8 mouse cellular contexts compared by ENCODE assay signal in the genomic region with DNA sequence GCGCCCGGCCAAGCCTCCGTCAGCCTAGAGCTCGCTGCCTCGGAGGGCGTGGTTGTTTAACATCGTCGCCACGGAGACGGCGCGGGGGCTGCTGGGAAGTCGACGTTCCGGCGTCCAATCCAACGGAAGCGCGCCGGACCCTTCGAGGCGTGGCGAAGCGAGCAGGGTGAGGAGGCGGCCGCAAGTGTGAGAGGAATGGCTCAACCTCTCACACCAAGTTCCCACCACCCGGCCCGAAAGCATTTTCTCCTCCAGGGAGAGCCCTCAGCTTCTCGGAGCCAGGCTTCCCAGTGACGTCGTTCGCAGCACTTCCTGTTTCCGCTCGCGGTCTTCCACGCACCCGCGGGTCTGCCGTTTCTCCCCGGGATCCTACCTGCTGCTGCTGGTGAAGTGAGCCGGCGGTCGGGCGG. TPM values are rescaled to one million over a fixed set of nuclear protein-coding genes. Genes with fewer than 3 reads are reported as not detected.
DNase-seq lines count a peak whose midpoint lies in the region; ATAC-seq and TF ChIP-seq lines count a peak whose summit lies in the region.

A gene (plus strand): TSS at position 175 of the 410 bp plus-strand sequence.
A gene (minus strand): TSS at position 307 of the 410 bp plus-strand sequence.

- DNase-seq in CD4-positive helper T cell, adult 2 months (ENCODE audit: low read depth, low spot score) = peak; percentile 94
- peak; percentile 71 for DNase-seq in brain, embryonic 18.5 days (ENCODE audit: low read depth, low spot score)
- peak; percentile 96 for DNase-seq in kidney, postnatal 0 days (ENCODE audit: low spot score)
- DNase-seq in liver, embryonic 11.5 days (ENCODE audit: low spot score) = peak; percentile 92
- peak; percentile 95 for DNase-seq in naive thymus-derived CD4-positive, alpha-beta T cell, adult 2 months (ENCODE audit: low read depth)

- peaks cover 29% of the 10 kb centered on the region for H3K4me1 ChIP-seq in heart, embryonic 12.5 days (replicated peaks)
- H3K4me1 ChIP-seq in kidney, postnatal 0 days (replicated peaks; ENCODE audit: insufficient read depth, low read length) = peaks cover 17% of the 10 kb centered on the region; the same call in 1 of the 2 replicates
- H3K4me1 ChIP-seq in liver, embryonic 11.5 days (replicated peaks; ENCODE audit: control insufficient read depth, insufficient read depth, low read length) = peaks cover 5% of the 10 kb centered on the region
- 0 out of 2 replicates have a peak, but pooled peaks cover 3% of the 10 kb centered on the region for H3K4me1 ChIP-seq in stomach, embryonic 14.5 days (ENCODE audit: control insufficient read depth, insufficient read depth, low read length)

- H3K4me2 ChIP-seq in heart, embryonic 12.5 days = peak within 1 kb of the TSS; percentile 75
- peak within 1 kb of the TSS; percentile 63 for H3K4me2 ChIP-seq in kidney, postnatal 0 days (ENCODE audit: low read length)
- peak within 1 kb of the TSS; percentile 86 for H3K4me2 ChIP-seq in liver, embryonic 11.5 days
- peak within 1 kb of the TSS; percentile 69 for H3K4me2 ChIP-seq in stomach, embryonic 14.5 days (replicated peaks; ENCODE audit: low read depth, low read length)

- H3K36me3 ChIP-seq in heart, embryonic 12.5 days = peaks cover 19% of the 10 kb centered on the region
- H3K36me3 ChIP-seq in kidney, postnatal 0 days (ENCODE audit: insufficient read depth, low read length) = no peaks in the 10 kb centered on the region; the same call in 1 of the 2 replicates
- peaks cover 1% of the 10 kb centered on the region; the same call in 1 of the 2 replicates for H3K36me3 ChIP-seq in liver, embryonic 11.5 days (ENCODE audit: control insufficient read depth, insufficient read depth, low read length)
- peaks cover 7% of the 10 kb centered on the region for H3K36me3 ChIP-seq in stomach, embryonic 14.5 days (ENCODE audit: control insufficient read depth, insufficient read depth, low read length)

- H3K9ac ChIP-seq in heart, embryonic 12.5 days = peak within 1 kb of the TSS; percentile 72
- H3K9ac ChIP-seq in kidney, postnatal 0 days (ENCODE audit: low read depth, low read length) = peak within 1 kb of the TSS; percentile 60
- H3K9ac ChIP-seq in liver, embryonic 11.5 days (ENCODE audit: low read depth, low read length) = peak within 1 kb of the TSS; percentile 76
- H3K9ac ChIP-seq in stomach, embryonic 14.5 days (replicated peaks; ENCODE audit: low read depth, low read length) = peak within 1 kb of the TSS; percentile 74

- H3K27me3 ChIP-seq in heart, embryonic 12.5 days (replicated peaks) = 0 out of 2 replicates have a peak, but pooled peaks cover 4% of the 10 kb centered on the region
- H3K27me3 ChIP-seq in kidney, postnatal 0 days (ENCODE audit: insufficient read depth, low read length) = no peaks in the 10 kb centered on the region
- H3K27me3 ChIP-seq in liver, embryonic 11.5 days (replicated peaks; ENCODE audit: control insufficient read depth, insufficient read depth, low read length) = peaks cover 3% of the 10 kb centered on the region; the same call in 1 of the 2 replicates
- H3K27me3 ChIP-seq in stomach, embryonic 14.5 days (ENCODE audit: control insufficient read depth, insufficient read depth, low read length) = no peaks in the 10 kb centered on the region

- peak; percentile 99 for ATAC-seq in erythroid progenitor cell, adult 5-6 weeks (replicated peaks; ENCODE audit: low FRiP score, poor library complexity, severe bottlenecking)
- peak; percentile 97 for ATAC-seq in heart, embryonic 12.5 days (ENCODE audit: insufficient number of reproducible peaks, low FRiP score)
- ATAC-seq in kidney, postnatal 0 days (replicated peaks; ENCODE audit: low FRiP score, low read depth) = peak; percentile 98
- peak; percentile 98 for ATAC-seq in liver, embryonic 11.5 days (replicated peaks; ENCODE audit: low FRiP score)
- peak; percentile 99 for ATAC-seq in stomach, embryonic 14.5 days (ENCODE audit: insufficient number of reproducible peaks, insufficient read depth, low FRiP score, low read depth)

- H3K9me3 ChIP-seq in heart, embryonic 12.5 days (replicated peaks) = no peaks in the 10 kb centered on the region
- no peaks in the 10 kb centered on the region for H3K9me3 ChIP-seq in kidney, postnatal 0 days (replicated peaks; ENCODE audit: low read length)
- H3K9me3 ChIP-seq in liver, embryonic 11.5 days (ENCODE audit: control insufficient read depth, low read length) = no peaks in the 10 kb centered on the region
- H3K9me3 ChIP-seq in stomach, embryonic 14.5 days (ENCODE audit: control insufficient read depth, low read depth, low read length) = no peaks in the 10 kb centered on the region

- under 1% methylated on average over 44 of the region's 44 CpGs for WGBS in heart, embryonic 12.5 days
- WGBS in kidney, postnatal 0 days = under 1% methylated on average over 42 of the region's 44 CpGs
- under 1% methylated on average over 44 of the region's 44 CpGs for whole genome bisulfite sequencing in liver, embryonic 11.5 days
- 0% methylated on average over 44 of the region's 44 CpGs for WGBS in stomach, embryonic 14.5 days

- peak within 1 kb of the TSS; percentile 95 for H3K27ac ChIP-seq in heart, embryonic 12.5 days (ENCODE audit: poor library complexity, severe bottlenecking)
- peak within 1 kb of the TSS; percentile 89 for H3K27ac ChIP-seq in kidney, postnatal 0 days
- H3K27ac ChIP-seq in liver, embryonic 11.5 days (ENCODE audit: low read depth, low read length) = peak within 1 kb of the TSS; percentile 95
- peak within 1 kb of the TSS; percentile 90 for H3K27ac ChIP-seq in stomach, embryonic 14.5 days (ENCODE audit: low read length)

- TF ChIP-seq CTCF in kidney, postnatal 0 days (IDR thresholded peaks at IDR 0.05; ENCODE audit: low read depth) = peak; percentile 29; the same call in 1 of the 2 replicates

- H3K4me3 ChIP-seq in heart, embryonic 12.5 days = peak within 1 kb of the TSS; percentile 66
- H3K4me3 ChIP-seq in kidney, postnatal 0 days (replicated peaks; ENCODE audit: low read depth, low read length) = peak within 1 kb of the TSS; percentile 52
- peak within 1 kb of the TSS; percentile 67 for H3K4me3 ChIP-seq in liver, embryonic 11.5 days (ENCODE audit: low read depth, low read length)
- peak within 1 kb of the TSS; percentile 64 for H3K4me3 ChIP-seq in stomach, embryonic 14.5 days (ENCODE audit: low read depth, low read length)

RNA-seq across cellular contexts. Expression of the first gene that starts in this region (rescaled TPM):
- total RNA-seq in erythroid progenitor cell, adult 5-6 weeks (2015; ENCODE audit: low replicate concordance) = 6.5 TPM in 1 of 2 replicates, not detected in the other
- 3.6 and 7.5 TPM in 2 replicates for total RNA-seq in erythroid progenitor cell, adult 5-6 weeks (2017; ENCODE audit: low replicate concordance)
- polyA plus RNA-seq in heart, embryonic 12.5 days (2016; fragmentation: Nextera tagmentation; extraction: Ambion mirVana) = 17.7 and 18.5 TPM in 2 replicates
- 14.0 and 15.5 TPM in 2 replicates for polyA plus RNA-seq in kidney, postnatal 0 days (2015; fragmentation: Nextera tagmentation; extraction: Ambion mirVana)
- 10.8 and 11.4 TPM in 2 replicates for polyA plus RNA-seq in liver, embryonic 11.5 days (2014; fragmentation: Nextera tagmentation; extraction: Ambion mirVana)
- polyA plus RNA-seq in stomach, embryonic 14.5 days (2014; fragmentation: Nextera tagmentation; extraction: Ambion mirVana) = 13.8 and 19.2 TPM in 2 replicates

RNA-seq across cellular contexts. Expression of the second gene that starts in this region (rescaled TPM):
- total RNA-seq in erythroid progenitor cell, adult 5-6 weeks (2015; ENCODE audit: low replicate concordance) = not detected in 2 replicates
- total RNA-seq in erythroid progenitor cell, adult 5-6 weeks (2017; ENCODE audit: low replicate concordance) = not detected in 2 replicates
- polyA plus RNA-seq in heart, embryonic 12.5 days (2016; fragmentation: Nextera tagmentation; extraction: Ambion mirVana) = 0.10 TPM in 1 of 2 replicates, not detected in the other
- polyA plus RNA-seq in kidney, postnatal 0 days (2015; fragmentation: Nextera tagmentation; extraction: Ambion mirVana) = 0.78 and 0.95 TPM in 2 replicates
- 0.13 and 0.29 TPM in 2 replicates for polyA plus RNA-seq in liver, embryonic 11.5 days (2014; fragmentation: Nextera tagmentation; extraction: Ambion mirVana)
- 0.13 and 0.25 TPM in 2 replicates for polyA plus RNA-seq in stomach, embryonic 14.5 days (2014; fragmentation: Nextera tagmentation; extraction: Ambion mirVana)

Comparison
In these comparisons a context has a peak if more than half of its experiments do, and no peak if none do; other contexts are left out.
1. Peak in every context shown above with its lines: DNase-seq, ATAC-seq, H3K4me3 ChIP-seq and H3K27ac ChIP-seq.